Mouse (Mus musculus): ENCODE data around the gene Cpb2. TPM values are rescaled to one million over a fixed set of nuclear protein-coding genes. Genes with fewer than 3 reads are reported as not detected.

The Cpb2 gene
- total RNA-seq, 2 experiments from 2014 or later, result not detected

- no peak for DNase-seq (ENCODE audit: low spot score in 2 of 2)
Measured at GRCm38 (mm10) chr14:75246024-75247000, 4.2 kb downstream of the Cpb2 start.

- no peak for DNase-seq (ENCODE audit: low spot score in 2 of 2)
Measured at GRCm38 (mm10) chr14:75250432-75250831, 8.3 kb downstream of the Cpb2 start.

GRCm38 (mm10) chr14:75256521-75256920, 14.4 kb downstream of the Cpb2 start:
- DNase-seq (ENCODE audit: low spot score in 2 of 2), result peak; percentile 23 to 25

DNA sequence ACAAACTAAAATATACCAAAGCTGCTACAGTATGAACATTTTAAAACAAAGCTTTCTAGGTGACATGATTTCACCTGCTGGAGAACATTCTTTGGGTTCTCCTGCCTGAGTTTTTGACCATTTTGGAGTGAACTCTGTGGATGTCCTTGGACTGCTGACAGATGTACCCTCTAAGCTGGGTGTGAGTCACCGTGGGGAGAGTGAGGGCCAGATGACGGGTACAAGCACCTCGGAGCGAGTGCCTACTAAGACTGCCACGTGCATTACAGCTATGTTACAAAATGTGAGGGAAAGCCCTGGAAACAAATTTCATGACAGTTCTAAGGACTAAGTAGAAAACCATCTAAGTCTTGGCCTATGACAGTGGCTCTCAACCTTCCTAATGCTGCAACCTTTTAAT, 27.4 kb downstream of the Cpb2 start:
- DNase-seq (ENCODE audit: low spot score in 2 of 2), result peak in 1 of 2 experiments; percentile 21

DNA sequence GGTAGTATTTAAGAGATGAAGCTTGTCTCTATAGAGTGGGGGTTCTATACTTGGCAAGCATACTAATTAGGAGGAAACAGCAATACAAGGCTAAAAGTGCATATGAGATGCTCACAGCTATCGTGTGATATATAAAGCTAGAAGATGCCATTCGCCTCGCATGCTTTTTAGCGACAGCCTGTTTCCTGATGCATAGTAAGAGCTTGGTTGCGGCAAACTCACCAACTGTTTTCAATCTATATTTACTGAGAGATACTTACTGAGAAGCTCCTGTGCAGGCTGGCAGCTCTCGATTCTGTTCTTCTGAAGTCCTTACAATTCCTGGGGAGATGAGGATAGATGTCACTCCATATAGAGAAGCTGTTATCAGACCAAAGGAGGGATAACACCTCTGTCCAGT, 37.6 kb downstream of the Cpb2 start:
- no peak for DNase-seq (ENCODE audit: low spot score in 2 of 2)

GRCm38 (mm10) chr14:75280406-75280805, 38.3 kb downstream of the Cpb2 start:
- DNase-seq (ENCODE audit: low spot score in 2 of 2), result no peak

GRCm38 (mm10) chr14:75283609-75284192, 41.6 kb downstream of the Cpb2 start:
- no peak for DNase-seq (ENCODE audit: low spot score in 2 of 2)

DNA sequence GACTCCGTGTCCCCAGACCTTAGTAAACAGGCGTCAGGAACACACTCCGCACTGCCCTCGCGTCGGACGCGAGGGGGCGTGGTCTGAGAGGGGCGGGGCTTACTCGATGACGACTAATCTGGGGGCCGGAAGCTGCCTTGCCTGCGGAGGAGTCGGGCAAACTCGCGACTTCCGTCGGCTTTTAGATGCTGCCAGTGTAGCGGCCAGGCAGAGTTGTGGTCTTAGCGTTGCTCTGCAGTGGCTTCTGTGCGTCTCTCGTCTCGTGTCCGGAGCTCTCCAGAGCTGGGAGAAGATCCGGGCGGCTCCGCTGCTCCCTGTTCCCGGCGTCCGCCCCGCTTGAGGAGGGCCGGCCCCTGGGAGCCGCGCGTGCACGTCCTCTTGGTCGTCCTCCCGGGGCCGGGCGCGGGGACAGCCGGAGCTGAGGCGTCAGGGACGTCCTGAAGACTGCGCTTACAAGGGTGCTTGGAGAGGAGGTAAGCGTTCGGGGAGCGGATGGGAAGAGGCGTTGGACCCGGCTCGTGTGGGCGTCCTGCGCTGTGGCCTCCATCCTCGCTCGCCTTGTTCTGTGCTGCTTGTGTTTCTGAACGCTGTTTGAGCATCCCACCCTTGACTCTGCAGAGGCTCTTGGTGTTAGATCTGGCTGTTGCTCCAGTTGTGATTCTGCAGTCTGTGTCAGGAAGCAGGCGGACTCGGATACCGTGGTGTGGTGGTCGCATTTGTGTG, 42.3 kb downstream of the Cpb2 start, which contains the start of gene Zc3h13:
Gene Zc3h13, plus strand, starts transcription at position 181 of the 723 bp plus-strand sequence.
- peak; percentile 99 for DNase-seq (ENCODE audit: low spot score in 2 of 2)

GRCm38 (mm10) chr14:75301081-75301480, 59.0 kb downstream of the Cpb2 start:
- no peak for DNase-seq (ENCODE audit: low spot score in 2 of 2)

DNA sequence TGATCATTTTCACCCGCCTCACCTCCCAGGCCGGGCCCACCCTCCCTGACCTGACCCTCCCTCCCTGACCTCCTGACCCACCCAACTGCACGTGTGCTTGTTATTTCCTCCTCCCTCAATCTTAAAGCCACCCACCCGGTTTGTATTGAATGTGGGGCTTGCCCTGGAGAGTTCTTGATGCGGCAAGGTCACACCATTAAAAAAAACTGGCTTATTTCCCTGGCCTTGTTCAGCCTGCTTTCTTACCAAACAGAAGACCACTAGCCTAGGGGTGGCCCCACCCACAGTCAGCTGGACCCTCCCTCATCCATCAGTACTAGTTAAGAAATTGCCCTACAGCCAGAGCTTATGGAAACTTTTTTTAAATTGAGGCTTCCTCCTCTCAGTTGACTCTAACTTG, 61.7 kb downstream of the Cpb2 start:
- DNase-seq (ENCODE audit: low spot score in 2 of 2), result no peak

- DNase-seq (ENCODE audit: low spot score in 2 of 2), result no peak
Measured at GRCm38 (mm10) chr14:75307855-75308254, 65.8 kb downstream of the Cpb2 start.

- no peak for DNase-seq (ENCODE audit: low spot score in 2 of 2)
Measured at GRCm38 (mm10) chr14:75309336-75309992, 67.4 kb downstream of the Cpb2 start.

GRCm38 (mm10) chr14:75314484-75314883, 72.4 kb downstream of the Cpb2 start:
- DNase-seq (ENCODE audit: low spot score in 2 of 2), result no peak

- no peak for DNase-seq (ENCODE audit: low spot score in 2 of 2)
Measured at GRCm38 (mm10) chr14:75318736-75319135, 76.6 kb downstream of the Cpb2 start.

DNA sequence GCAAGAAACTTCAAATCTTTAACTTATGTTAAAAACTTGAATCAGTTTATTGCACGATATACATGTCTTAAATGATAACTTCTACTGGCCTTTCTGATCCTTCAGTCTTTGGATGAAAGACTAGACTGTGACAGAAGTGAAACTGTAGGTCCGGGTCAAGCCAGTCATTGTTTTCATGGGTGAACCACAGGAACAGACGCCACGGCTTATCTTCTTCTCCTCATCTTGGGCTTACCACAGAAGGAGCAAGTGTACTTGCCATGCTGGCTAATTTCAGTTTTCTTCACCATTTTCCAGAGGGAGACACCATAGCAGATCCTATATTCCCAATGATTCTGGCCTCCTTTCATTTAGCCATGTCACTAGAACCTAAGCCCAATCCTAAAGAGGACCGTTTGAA, 78.2 kb downstream of the Cpb2 start:
- DNase-seq (ENCODE audit: low spot score in 2 of 2), result no peak

DNA sequence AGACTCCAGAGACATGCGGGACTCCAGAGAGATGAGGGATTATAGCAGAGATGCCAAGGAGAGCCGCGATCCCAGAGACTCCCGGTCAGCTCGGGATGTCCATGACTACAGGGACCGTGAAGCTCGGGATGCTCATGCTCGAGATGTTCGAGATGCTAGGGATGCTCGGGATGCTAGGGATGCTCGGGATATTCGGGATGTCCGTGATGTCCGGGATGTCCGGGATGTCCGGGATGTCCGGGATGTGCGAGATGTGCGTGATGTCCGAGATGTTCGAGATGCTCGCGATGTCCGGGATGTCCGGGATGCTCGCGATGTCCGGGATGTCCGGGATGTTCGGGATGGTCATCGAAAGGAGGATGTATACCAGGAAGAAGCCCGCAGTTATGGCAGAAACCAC, 81.3 kb downstream of the Cpb2 start:
- no peak for DNase-seq (ENCODE audit: low spot score in 2 of 2)

- DNase-seq (ENCODE audit: low spot score in 2 of 2), result no peak
Measured at GRCm38 (mm10) chr14:75328062-75328461, 86.0 kb downstream of the Cpb2 start.

DNA sequence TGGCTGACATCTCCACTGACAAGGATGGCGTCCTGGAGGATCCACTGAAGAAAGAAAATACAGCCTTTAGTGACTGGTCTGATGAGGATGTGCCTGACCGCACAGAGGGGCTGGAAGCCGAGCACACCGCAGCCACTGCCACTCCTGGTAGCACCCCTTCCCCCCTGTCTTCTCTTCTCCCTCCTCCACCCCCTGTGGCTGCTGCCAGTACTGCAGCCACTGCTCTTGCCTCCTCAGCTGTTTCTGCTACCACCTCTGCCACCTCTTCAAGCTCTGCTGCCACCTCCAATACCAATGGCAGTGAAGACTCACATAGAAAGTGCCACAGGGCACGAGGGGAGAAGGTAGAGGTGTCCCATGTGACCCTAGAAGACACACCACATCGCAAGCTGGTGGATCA, 88.5 kb downstream of the Cpb2 start:
- DNase-seq (ENCODE audit: low spot score in 2 of 2), result no peak
